In the genomic region with DNA sequence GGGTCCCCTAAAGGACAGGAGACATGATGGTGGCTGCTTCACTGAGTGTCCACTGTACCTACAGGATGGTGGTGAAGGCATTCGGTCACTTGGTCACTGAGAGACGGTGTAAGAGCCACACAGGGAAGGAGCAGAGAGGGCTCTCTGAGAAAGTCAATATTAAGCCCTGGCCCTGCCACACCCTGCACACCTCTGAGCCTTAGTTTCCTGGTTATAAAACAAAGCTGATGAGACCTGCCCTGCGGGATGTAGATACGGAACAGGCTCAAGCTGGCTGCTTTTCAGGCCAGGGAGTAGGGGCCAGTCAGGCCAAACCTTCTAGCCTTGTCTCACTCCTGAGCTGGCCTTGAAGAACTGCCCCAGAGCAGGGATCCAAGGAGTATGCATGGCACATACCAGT, we compare ENCODE assay signal across 22 mouse cellular contexts.
A peak's percentile ranks its signal among the peaks of the same experiment; 100 is the strongest.
DNase-seq lines count a peak whose midpoint lies in the region; ATAC-seq and TF ChIP-seq lines count a peak whose summit lies in the region.
"Had no signal": no experiment of that assay in that cellular context is flagged by ENCODE, and none has a peak within 500 bp of the region (broad histone marks: within the 10 kb centered on the region; RNA-seq: fewer than 3 reads in every experiment).

No protein-coding gene starts in this region.

- TF ChIP-seq CTCF in layer of hippocampus, adult 2 months (conservative IDR thresholded peaks at IDR 0.05) = no peak
- TF ChIP-seq CTCF in C2C12 (IDR thresholded peaks at IDR 0.05; ENCODE audit: control insufficient read depth, insufficient read depth, insufficient read length) = no peak

- H3K4me3 ChIP-seq in layer of hippocampus, adult 2 months = no peak overlapping the region
- peak overlapping the region; percentile 6 for H3K4me3 ChIP-seq in C2C12 (ENCODE audit: insufficient read depth, poor library complexity, severe bottlenecking)
- no peak overlapping the region for H3K4me3 ChIP-seq in embryonic facial prominence, embryonic 10.5 days
- H3K4me3 ChIP-seq in midbrain, embryonic 14.5 days (replicated peaks; ENCODE audit: low read depth, low read length) = no peak overlapping the region
- H3K4me3 ChIP-seq: embryonic facial prominence, embryonic 13.5 days; heart, embryonic 10.5 days; liver, embryonic 12.5 days; midbrain, embryonic 10.5 days had no signal

- no peak overlapping the region for H3K9ac ChIP-seq in midbrain, embryonic 14.5 days (replicated peaks; ENCODE audit: low read length)
- H3K9ac ChIP-seq: embryonic facial prominence, embryonic 13.5 days; liver, embryonic 12.5 days had no signal

- H3K4me1 ChIP-seq in embryonic facial prominence, embryonic 10.5 days = peaks cover 56% of the 10 kb centered on the region
- H3K4me1 ChIP-seq in midbrain, embryonic 14.5 days (ENCODE audit: control insufficient read depth, insufficient read depth, low read length) = peaks cover 4% of the 10 kb centered on the region; the same call in 1 of the 2 replicates

- no peak overlapping the region for H3ac ChIP-seq in C2C12 (ENCODE audit: control insufficient read depth, insufficient read length, low read depth)

- no peaks in the 10 kb centered on the region for H3K79me3 ChIP-seq in C2C12 (ENCODE audit: low read depth)

- H3K4me2 ChIP-seq in midbrain, embryonic 14.5 days (ENCODE audit: low read length) = no peak overlapping the region
- H3K4me2 ChIP-seq: embryonic facial prominence, embryonic 13.5 days; liver, embryonic 12.5 days had no signal

- H3K27ac ChIP-seq in layer of hippocampus, adult 2 months = peak overlapping the region; percentile 61; the same call in 1 of the 2 replicates
- peak overlapping the region; percentile 64; the same call in 1 of the 2 replicates for H3K27ac ChIP-seq in embryonic facial prominence, embryonic 10.5 days (replicated peaks)
- H3K27ac ChIP-seq in midbrain, embryonic 14.5 days (replicated peaks; ENCODE audit: low read depth, low read length) = no peak overlapping the region
- H3K27ac ChIP-seq: embryonic facial prominence, embryonic 13.5 days; heart, embryonic 10.5 days; liver, embryonic 12.5 days; macrophage; midbrain, embryonic 10.5 days had no signal

- WGBS in embryonic facial prominence, embryonic 10.5 days = 89% methylated on average over 4 of the region's 4 CpGs
- 97% methylated on average over 4 of the region's 4 CpGs for WGBS in midbrain, embryonic 14.5 days

- no peaks in the 10 kb centered on the region for H3K79me2 ChIP-seq in C2C12 (ENCODE audit: control insufficient read depth, insufficient read depth)

- no peak for ATAC-seq in midbrain, embryonic 14.5 days (ENCODE audit: low FRiP score, low TSS enrichment)
- ATAC-seq: forebrain, embryonic 16.5 days; hindbrain, embryonic 16.5 days; liver, embryonic 12.5 days had no signal

- no peaks in the 10 kb centered on the region for H3K36me3 ChIP-seq in C2C12 (ENCODE audit: control insufficient read depth, insufficient read depth)
- no peaks in the 10 kb centered on the region for H3K36me3 ChIP-seq in embryonic facial prominence, embryonic 10.5 days (replicated peaks)
- no peaks in the 10 kb centered on the region for H3K36me3 ChIP-seq in midbrain, embryonic 14.5 days (ENCODE audit: control insufficient read depth, insufficient read depth, low read length)
- H3K36me3 ChIP-seq: heart, embryonic 10.5 days; liver, embryonic 12.5 days; midbrain, embryonic 10.5 days had no signal

- H3K27me3 ChIP-seq in C2C12 (ENCODE audit: control insufficient read depth, insufficient read depth, insufficient read length) = no peaks in the 10 kb centered on the region
- H3K27me3 ChIP-seq in embryonic facial prominence, embryonic 10.5 days (replicated peaks; ENCODE audit: low read depth, poor library complexity, severe bottlenecking) = no peaks in the 10 kb centered on the region
- no peaks in the 10 kb centered on the region for H3K27me3 ChIP-seq in midbrain, embryonic 14.5 days (ENCODE audit: control insufficient read depth, insufficient read depth, low read length)
- H3K27me3 ChIP-seq: embryonic facial prominence, embryonic 13.5 days; liver, embryonic 12.5 days had no signal

- no peaks in the 10 kb centered on the region for H3K9me3 ChIP-seq in embryonic facial prominence, embryonic 10.5 days
- no peaks in the 10 kb centered on the region for H3K9me3 ChIP-seq in midbrain, embryonic 14.5 days (ENCODE audit: control insufficient read depth, low read length)
- H3K9me3 ChIP-seq: embryonic facial prominence, embryonic 13.5 days; heart, embryonic 10.5 days; liver, embryonic 12.5 days; midbrain, embryonic 10.5 days had no signal

- DNase-seq in layer of hippocampus, adult 2 months (ENCODE audit: low spot score in 2 of 2) = no peak
- DNase-seq in layer of hippocampus, postnatal 14 days (ENCODE audit: low spot score in 2 of 2) = no peak
- DNase-seq in embryonic facial prominence, embryonic 10.5 days (ENCODE audit: low spot score) = no peak
- DNase-seq in lung, postnatal 25 days (ENCODE audit: low spot score) = peak; percentile 40
- DNase-seq in gastrocnemius, adult 8-10 months (ENCODE audit: low spot score in 2 of 2) = no peak
- DNase-seq in urinary bladder, postnatal 36 days (ENCODE audit: low spot score in 2 of 2) = no peak
- no peak for DNase-seq in midbrain, embryonic 14.5 days
- DNase-seq: adrenal gland, postnatal 36 days; B cell, adult 2 months; cerebellum, adult 8-10 months; heart, postnatal 14 days; kidney, adult 2 months; kidney, postnatal 14 days; thymus, postnatal 25 days had no signal

TF ChIP-seq in C2C12, 6 proteins besides CTCF, POLR2A, EP300 and RAD21:
- TF ChIP-seq USF1 (IDR thresholded peaks at IDR 0.05; ENCODE audit: low read depth) (no peak), MYOG (IDR thresholded peaks at IDR 0.05; ENCODE audit: control insufficient read depth, extremely low read depth, insufficient read length) (no peak), MYOD1 (IDR thresholded peaks at IDR 0.05; ENCODE audit: control insufficient read depth, insufficient read length, low read depth) (no peak), FOSL1 (IDR thresholded peaks at IDR 0.05; ENCODE audit: insufficient read depth, low read length, poor library complexity, severe bottlenecking) (no peak), MAX (IDR thresholded peaks at IDR 0.05) (no peak), CEBPB (IDR thresholded peaks at IDR 0.05; ENCODE audit: low read depth) (no peak)
TF ChIP-seq in C2C12: peak in this region for 0.
